Mouse (Mus musculus): ENCODE data around the gene Gm12216.
A peak's percentile ranks its signal among the peaks of the same experiment; 100 is the strongest.

Gene Gm12216

DNA sequence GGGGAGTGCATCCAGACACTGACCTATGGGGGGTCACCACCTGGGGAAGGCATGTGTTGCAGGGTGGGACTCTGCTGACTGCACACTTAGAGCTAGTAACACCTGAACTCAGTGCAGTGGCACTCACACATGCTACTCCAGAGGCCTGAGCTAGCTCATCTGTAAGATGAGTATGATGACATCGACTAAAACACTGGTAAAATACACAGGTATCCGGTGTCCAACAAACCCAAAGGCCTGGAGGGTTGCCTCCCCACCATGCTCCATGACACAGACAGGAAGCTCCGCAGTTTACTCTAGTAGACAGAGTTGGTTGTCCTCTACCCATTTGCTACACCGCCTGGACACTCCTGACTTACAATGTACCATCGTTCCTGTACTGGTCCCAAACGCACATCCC is 39.5 kb downstream of the Gm12216 start:
- DNase-seq, result no peak

- DNase-seq, result no peak
Observed at GRCm38 (mm10) chr11:53818794-53819193, 40.3 kb downstream of the Gm12216 start.

GRCm38 (mm10) chr11:53816841-53817375 is 42.1 kb downstream of the Gm12216 start:
- no peak for DNase-seq

GRCm38 (mm10) chr11:53814810-53815209 is 44.2 kb downstream of the Gm12216 start:
- no peak for DNase-seq

- DNase-seq, result no peak
Observed at GRCm38 (mm10) chr11:53813001-53813868, 45.8 kb downstream of the Gm12216 start.

- DNase-seq, result no peak
Observed at GRCm38 (mm10) chr11:53811312-53811711, 47.7 kb downstream of the Gm12216 start.

DNA sequence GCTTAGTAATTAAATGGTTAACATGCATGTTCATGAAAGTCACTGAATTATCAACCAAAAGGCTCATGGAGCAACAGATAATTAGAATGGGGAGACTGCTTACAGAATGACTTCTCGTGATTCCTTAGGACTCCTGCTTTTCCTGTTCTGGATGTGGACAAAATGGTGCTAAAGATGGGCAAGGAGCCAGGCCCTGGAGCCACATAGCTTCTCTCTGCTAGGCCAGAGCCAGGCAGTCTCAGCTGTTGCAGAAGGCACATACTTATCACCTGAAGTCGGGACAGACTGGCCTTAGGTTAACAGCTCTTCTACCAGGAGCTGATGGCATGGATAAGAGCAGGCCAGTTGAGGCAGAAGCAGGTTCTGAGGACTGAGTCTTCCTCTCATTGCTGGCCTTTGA is 48.3 kb downstream of the Gm12216 start:
- no peak for DNase-seq

DNA sequence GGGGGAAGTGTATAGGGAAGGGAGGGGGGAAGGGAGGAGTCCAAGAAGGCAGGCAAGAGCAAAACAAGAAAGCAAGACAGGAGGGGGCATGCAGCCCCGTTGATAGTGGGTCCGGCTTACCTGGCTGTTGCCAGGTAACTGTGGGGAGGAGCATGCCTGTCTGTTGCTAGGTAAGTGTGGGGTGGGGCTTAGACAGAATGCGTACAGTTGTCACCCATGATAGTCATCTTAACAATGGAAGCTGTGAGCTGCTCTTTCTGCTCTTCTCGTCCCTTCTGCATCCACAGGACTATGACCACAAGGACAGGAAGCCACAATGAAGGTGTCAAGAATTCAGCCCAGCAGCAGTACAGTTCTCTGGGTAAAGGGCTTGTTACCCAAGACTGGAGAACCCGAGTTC is 48.9 kb downstream of the Gm12216 start:
- no peak for DNase-seq

DNA sequence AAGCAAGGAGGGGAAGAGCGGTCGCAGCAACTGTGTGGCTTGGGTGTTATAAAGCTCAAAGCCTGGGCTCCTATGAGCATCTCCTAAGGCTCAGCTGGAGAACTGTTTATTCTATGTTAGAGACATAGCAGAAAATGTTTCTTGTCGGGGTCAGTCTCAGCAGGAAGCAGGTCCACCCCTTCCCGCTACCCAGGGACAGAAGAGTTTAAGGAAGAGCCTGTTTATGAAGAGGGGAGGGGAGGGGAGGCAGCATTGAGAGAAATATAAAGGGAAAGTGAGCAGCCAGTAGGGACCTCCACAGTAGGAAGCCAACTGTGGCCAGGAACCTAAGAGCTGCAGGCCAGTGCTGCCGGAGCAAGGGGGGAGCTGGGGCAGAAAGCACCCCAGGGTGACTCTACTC is 49.7 kb downstream of the Gm12216 start:
- no peak for DNase-seq

DNA sequence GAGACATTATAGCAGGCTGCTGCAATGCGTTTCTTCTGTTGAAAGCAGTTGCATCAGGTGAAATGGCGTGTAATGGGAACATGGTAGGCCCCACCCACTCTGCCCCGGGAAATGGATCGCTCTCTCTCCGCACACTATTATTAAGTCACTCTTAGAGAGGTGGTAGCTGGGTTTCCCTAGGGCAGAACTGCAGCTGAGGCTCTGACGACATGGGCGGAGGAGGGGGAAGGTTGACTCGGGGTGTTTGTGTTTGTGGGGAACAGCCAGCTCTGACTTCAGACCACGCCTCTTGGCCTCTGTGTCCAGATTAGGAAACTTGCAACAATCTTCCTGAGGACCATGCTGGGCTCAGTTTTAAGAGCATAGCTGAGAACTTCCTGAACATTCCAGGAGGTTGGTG is 53.3 kb downstream of the Gm12216 start:
- DNase-seq, result peak; percentile 81

- DNase-seq, result no peak
Observed at GRCm38 (mm10) chr11:53804569-53805344, 54.3 kb downstream of the Gm12216 start.

GRCm38 (mm10) chr11:53803494-53803893 is 55.6 kb downstream of the Gm12216 start:
- DNase-seq, result no peak

DNA sequence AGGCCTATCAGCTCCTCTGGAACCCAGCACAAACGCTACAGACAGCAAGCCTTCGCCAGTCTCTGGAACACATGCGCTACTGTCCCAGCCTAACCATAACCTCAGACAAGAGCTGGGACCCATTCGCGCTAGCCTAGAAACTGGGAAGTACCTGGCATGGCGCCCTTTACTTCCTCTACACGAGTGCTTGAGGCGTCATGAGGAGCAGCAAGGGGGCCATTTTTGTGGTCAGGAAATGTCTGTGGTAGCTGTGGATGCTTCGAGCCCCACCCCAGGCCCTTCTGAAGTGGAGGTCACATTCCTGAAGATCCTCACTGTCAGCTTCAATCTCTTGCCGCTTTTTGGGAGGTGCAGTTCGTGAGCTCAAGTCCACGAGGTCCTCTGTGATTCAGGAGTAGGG is 56.0 kb downstream of the Gm12216 start:
- DNase-seq, result no peak

GRCm38 (mm10) chr11:53800975-53801374 is 58.1 kb downstream of the Gm12216 start:
- no peak for DNase-seq

DNA sequence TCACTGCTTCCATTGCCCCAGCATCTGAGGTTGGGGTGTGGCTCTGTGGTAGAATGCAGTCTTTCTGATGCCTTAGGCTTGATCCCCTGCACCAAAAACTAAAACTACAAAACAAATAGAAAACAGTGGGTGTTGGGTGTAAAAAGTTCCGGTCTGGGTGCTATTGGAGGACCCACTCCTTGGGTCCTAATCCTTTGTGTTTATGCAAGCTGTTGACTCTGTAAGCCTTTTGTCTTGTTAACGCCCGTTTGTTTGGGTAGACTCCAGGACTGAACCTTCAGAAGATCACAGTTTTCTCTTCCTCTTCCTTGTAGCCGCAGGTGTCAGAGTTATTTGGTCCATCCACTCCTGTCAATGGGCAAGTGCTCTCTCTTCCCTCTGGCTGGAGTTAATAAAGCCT is 59.0 kb downstream of the Gm12216 start:
- no peak for DNase-seq

DNA sequence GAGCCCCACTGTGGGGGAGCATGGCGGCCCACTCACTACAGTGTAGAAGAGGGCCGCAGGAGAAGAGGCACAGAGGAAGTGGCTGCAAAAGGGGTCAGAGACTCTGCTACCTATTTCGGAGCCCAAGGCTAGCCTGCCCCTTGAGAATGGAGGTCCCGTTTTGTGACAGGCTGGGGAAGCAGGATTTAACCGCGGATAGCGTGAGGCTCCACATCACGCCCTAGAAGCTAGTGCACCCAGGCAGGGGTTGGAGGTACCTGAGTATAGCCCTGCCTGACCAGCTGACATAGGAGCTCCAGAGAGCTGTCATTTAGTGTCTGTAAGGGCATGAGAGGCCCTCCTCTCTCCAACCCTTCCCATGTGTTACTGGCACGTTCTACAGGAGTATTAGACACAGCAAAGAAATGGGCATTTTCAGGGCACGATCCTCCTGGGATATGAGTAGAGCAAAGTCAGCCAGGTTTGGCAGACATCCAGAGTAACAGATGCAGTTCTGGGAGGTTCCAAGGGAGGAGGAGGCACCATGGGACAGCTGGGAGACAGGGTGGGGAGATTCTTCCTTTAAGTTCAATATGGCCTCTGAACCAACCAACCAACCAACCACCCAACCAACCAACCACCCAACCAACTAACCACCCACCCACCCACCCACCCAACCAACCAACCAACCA is 60.9 kb downstream of the Gm12216 start:
- no peak for DNase-seq

- no peak for DNase-seq
Observed at GRCm38 (mm10) chr11:53797386-53797920, 61.6 kb downstream of the Gm12216 start.

DNA sequence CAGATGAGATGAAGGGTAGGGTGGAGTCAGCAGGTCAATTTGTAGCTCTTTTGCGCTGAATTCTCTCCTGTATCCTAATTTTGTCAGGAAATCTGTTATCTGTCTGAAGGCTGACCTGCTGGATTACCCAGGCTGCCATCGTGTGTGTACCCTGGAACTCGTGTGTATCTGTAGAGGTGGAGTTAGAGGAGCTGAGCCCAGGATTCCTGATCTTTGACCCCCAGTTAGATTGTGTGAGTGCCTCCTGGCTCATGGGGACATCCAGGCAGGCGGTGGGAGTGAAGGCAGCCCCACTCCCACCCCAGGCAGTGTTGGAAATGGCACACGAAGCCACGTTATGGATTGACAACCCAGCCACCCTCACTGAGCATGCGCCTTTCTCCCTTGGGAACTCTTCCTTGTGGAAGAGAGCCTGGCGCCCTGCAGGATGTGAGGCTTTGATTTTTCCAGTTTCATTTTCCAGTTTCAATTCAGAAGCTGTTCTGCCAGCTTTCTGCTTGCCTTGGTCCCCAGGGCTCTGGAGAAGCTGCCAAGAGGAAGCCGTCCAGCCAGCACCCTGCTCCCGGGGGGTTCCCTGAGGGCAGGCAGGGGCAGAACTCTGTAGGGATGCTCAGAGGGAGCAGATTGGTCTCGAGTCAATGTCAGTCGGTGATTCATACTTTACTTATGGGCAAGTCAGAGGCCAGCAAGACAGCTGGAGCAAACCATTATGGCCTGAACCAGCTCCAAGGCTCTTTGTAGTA is 62.5 kb downstream of the Gm12216 start:
- peak; percentile 73 for DNase-seq

- DNase-seq, result no peak
Observed at GRCm38 (mm10) chr11:53795813-53796212, 63.2 kb downstream of the Gm12216 start.

DNA sequence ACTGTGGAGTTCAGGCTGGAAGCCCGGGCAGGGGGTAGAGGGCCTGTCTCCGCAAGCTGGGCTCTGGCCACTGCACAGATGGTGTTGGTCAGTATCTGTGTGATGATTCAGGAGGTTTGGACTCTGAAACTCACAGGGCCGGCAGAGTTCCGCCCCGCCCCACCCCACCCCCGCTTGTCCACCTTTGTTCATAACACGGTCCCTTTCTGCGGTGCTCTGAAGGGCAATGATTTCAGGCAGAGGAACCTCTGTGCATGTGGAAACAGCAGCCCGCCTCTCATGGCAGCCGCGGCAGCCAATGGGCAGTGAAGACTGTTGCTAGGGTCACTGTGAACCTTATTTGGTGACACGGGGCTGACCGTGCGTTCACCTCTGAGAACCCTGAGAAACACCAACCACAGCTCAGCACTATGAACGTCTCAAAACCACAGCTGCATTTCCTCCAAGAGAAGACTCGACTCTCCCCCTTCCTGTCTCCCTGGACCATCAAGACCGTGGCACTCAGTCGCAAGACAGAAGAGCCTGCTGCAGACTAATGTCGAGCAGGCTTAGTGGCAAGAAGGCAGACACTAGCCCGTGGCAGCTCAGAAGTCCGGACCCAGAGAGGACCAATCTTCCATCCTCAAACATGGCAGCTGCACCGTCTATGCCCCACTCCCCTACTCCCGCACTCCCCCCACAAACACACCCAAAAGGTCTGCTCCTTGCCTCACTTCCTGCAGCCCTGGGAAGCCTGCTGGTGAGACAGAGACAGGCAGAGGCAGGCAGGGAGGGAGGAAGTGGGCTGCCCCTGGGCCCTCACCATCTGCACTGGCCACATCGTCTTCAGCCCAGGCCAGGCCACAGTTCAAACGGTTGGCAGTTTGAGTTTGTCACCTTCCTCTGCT is 64.1 kb downstream of the Gm12216 start:
- peak; percentile 59 for DNase-seq

GRCm38 (mm10) chr11:53794015-53794414 is 65.0 kb downstream of the Gm12216 start:
- DNase-seq, result no peak

Measured in lung, postnatal 14 days (tissue).